Mouse (Mus musculus) myocyte (in vitro differentiated cells): ENCODE data around the gene Surf4.

Experiments used
- CEBPB ChIP-seq: IDR thresholded peaks from 2 replicates; pipeline ENCODE4 v1.6.1; 2011; ENCODE audit warnings: mild to moderate bottlenecking, moderate library complexity; ENCODE audit not compliant: poor library complexity, insufficient read depth, severe bottlenecking
- E2F4 ChIP-seq: IDR thresholded peaks from one replicate; pipeline ENCODE4 v1.6.1; 2011; ENCODE audit warnings: mild to moderate bottlenecking, control low read depth, moderate library complexity; ENCODE audit not compliant: insufficient read depth
- MAX ChIP-seq: IDR thresholded peaks from one replicate; pipeline ENCODE4 v1.6.1; 2011; ENCODE audit warnings: low read depth, mild to moderate bottlenecking, control low read depth
- MYOD1 ChIP-seq, 3 experiments: IDR thresholded peaks; one replicate each; pipeline ENCODE4 v1.6.1; 2011; ENCODE audit warnings: control low read depth in 2 of 3, low read depth in 2 of 3, mild to moderate bottlenecking in 2 of 3, moderate library complexity in 1 of 3; ENCODE audit not compliant: insufficient read length in 2 of 3, control insufficient read depth in 1 of 3
- POLR2A ChIP-seq: IDR thresholded peaks from one replicate; pipeline ENCODE4 v1.6.1; 2011; ENCODE audit warnings: low read depth, mild to moderate bottlenecking, control low read depth, moderate library complexity; ENCODE audit not compliant: insufficient read length
- POLR2AphosphoS2 ChIP-seq: IDR thresholded peaks from one replicate; pipeline ENCODE4 v1.6.1; 2011; ENCODE audit warnings: low read depth, control low read depth; ENCODE audit not compliant: insufficient read length
- TCF3 ChIP-seq: IDR thresholded peaks from one replicate; pipeline ENCODE4 v1.6.1; 2011; ENCODE audit warnings: low read depth, control low read depth; ENCODE audit not compliant: insufficient read length
- USF1 ChIP-seq: IDR thresholded peaks from one replicate; pipeline ENCODE4 v1.6.1; 2011; ENCODE audit warnings: low read depth, mild to moderate bottlenecking, control low read depth, moderate library complexity

- no peak for TF ChIP-seq POLR2A
- no peak for TF ChIP-seq MYOD1 (IDR thresholded peaks at IDR 0.05; ENCODE audit: control insufficient read depth in 1 of 3, insufficient read length in 2 of 3, low read depth in 2 of 3)
- TF ChIP-seq MAX, result no peak
- no peak for TF ChIP-seq USF1
- no peak for TF ChIP-seq POLR2AphosphoS2
- TF ChIP-seq E2F4, result no peak
- TF ChIP-seq CEBPB, result no peak
- TF ChIP-seq TCF3, result no peak
Observed at GRCm38 (mm10) chr2:26908710-26909386, 24.9 kb downstream of the Surf4 start.
